ENCODE assay signal across 24 mouse cellular contexts in the genomic region with DNA sequence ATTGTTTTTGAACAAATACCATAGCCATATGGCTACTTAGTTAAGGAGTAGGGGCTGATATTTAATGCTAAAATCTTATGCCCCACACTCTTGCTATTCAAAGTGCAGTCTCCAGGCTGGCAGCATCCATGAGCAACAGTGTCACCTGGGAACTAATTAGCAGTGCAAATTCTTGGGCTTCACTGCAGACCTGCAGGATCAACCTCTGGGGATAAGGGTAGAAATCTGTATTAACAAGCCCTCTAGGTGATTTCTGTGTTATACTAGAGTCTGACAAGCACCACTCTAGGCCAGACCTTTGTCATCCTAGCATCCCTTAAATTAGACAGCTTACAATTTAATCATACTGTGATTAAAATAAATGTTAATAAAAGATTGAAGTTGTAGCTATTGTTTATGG.
"Had no signal": no experiment of that assay in that cellular context is flagged by ENCODE, and none has a peak within 500 bp of the region (broad histone marks: within the 10 kb centered on the region; RNA-seq: fewer than 3 reads in every experiment).

No protein-coding gene starts in this region.

- H3K27ac ChIP-seq: heart, adult 2 months; heart, embryonic 13.5 days; heart, embryonic 15.5 days; hindbrain, embryonic 13.5 days; hindbrain, embryonic 15.5 days; hindbrain, postnatal 0 days; kidney, embryonic 15.5 days; kidney, postnatal 0 days; limb, embryonic 13.5 days; limb, embryonic 15.5 days had no signal

- DNase-seq: gastrocnemius, postnatal 14 days; gastrocnemius, postnatal 36 days; heart, adult 2 months; heart, postnatal 14 days; heart, postnatal 36 days; kidney, adult 11 months; kidney, adult 2 months; kidney, adult 9 months; kidney, postnatal 14 days; kidney, postnatal 36 days; layer of hippocampus, adult 9-11 months; layer of hippocampus, postnatal 36 days; left cerebral cortex, postnatal 4 days had no signal

- H3K4me1 ChIP-seq: hindbrain, embryonic 15.5 days; kidney, embryonic 15.5 days; limb, embryonic 13.5 days; limb, embryonic 15.5 days had no signal

- H3K27me3 ChIP-seq: heart, embryonic 13.5 days; heart, embryonic 15.5 days; hindbrain, embryonic 13.5 days; hindbrain, embryonic 15.5 days; kidney, embryonic 15.5 days; limb, embryonic 13.5 days; limb, embryonic 15.5 days had no signal

- H3K36me3 ChIP-seq: heart, embryonic 15.5 days; hindbrain, embryonic 13.5 days; hindbrain, embryonic 15.5 days; kidney, embryonic 15.5 days; limb, embryonic 13.5 days; limb, embryonic 15.5 days had no signal

- ATAC-seq: hindbrain, postnatal 0 days; intestine, embryonic 16.5 days had no signal

- H3K4me3 ChIP-seq: heart, adult 2 months; heart, embryonic 13.5 days; heart, embryonic 15.5 days; hindbrain, embryonic 13.5 days; hindbrain, embryonic 15.5 days; kidney, embryonic 15.5 days; limb, embryonic 13.5 days; limb, embryonic 15.5 days had no signal

- H3K9ac ChIP-seq: heart, embryonic 13.5 days; heart, embryonic 15.5 days; hindbrain, embryonic 13.5 days; hindbrain, embryonic 15.5 days; kidney, embryonic 15.5 days; limb, embryonic 13.5 days; limb, embryonic 15.5 days had no signal

- H3K4me2 ChIP-seq: heart, embryonic 11.5 days; heart, embryonic 13.5 days; heart, embryonic 15.5 days; hindbrain, embryonic 13.5 days; hindbrain, embryonic 15.5 days; kidney, embryonic 15.5 days; limb, embryonic 13.5 days; limb, embryonic 15.5 days had no signal

- H3K9me3 ChIP-seq: heart, embryonic 13.5 days; heart, embryonic 15.5 days; hindbrain, embryonic 13.5 days; hindbrain, embryonic 15.5 days; kidney, embryonic 15.5 days; limb, embryonic 13.5 days; limb, embryonic 15.5 days had no signal
